Mouse (Mus musculus): ENCODE data around the gene Slc1a3. TPM values are rescaled to one million over a fixed set of nuclear protein-coding genes. Genes with fewer than 3 reads are reported as not detected.

Gene Slc1a3
- polyA plus RNA-seq, 1 experiment from 2014 or later = 22.7 TPM

GRCm38 (mm10) chr15:8734363-8734739, 23.8 kb upstream of the Slc1a3 start:
- no peaks in the 10 kb centered on the region for H3K9me3 ChIP-seq (replicated peaks; ENCODE audit: control insufficient read depth, low read length)

GRCm38 (mm10) chr15:8733669-8734362, 23.3 kb upstream of the Slc1a3 start:
- no peak overlapping the region for H3K4me3 ChIP-seq (ENCODE audit: low read depth, low read length)
- no peak overlapping the region for H3K4me2 ChIP-seq
- no peaks in the 10 kb centered on the region for H3K36me3 ChIP-seq (ENCODE audit: control insufficient read depth, insufficient read depth, low read length)
- no peak overlapping the region for H3K9ac ChIP-seq (ENCODE audit: low read depth, low read length)
- 0 out of 2 replicates have a peak, but pooled peaks cover 3% of the 10 kb centered on the region for H3K4me1 ChIP-seq (ENCODE audit: control insufficient read depth, insufficient read depth, low read length)
- ATAC-seq (replicated peaks; ENCODE audit: insufficient number of reproducible peaks, low FRiP score, low TSS enrichment) = no peak
- H3K27ac ChIP-seq (ENCODE audit: low read depth, low read length) = no peak overlapping the region
- no peaks in the 10 kb centered on the region for H3K9me3 ChIP-seq (replicated peaks; ENCODE audit: control insufficient read depth, low read length)
- WGBS (ENCODE audit: insufficient replicate concordance) = 17% methylated on average over 7 of the region's 7 CpGs
- no peaks in the 10 kb centered on the region for H3K27me3 ChIP-seq (ENCODE audit: control insufficient read depth, insufficient read depth, low read length)

More at GRCm38 (mm10) chr15:8734363-8734739, 23.8 kb upstream of the Slc1a3 start:
- H3K27me3 ChIP-seq (ENCODE audit: control insufficient read depth, insufficient read depth, low read length) = no peaks in the 10 kb centered on the region
- H3K9ac ChIP-seq (ENCODE audit: low read depth, low read length) = no peak overlapping the region
- no peak overlapping the region for H3K4me2 ChIP-seq
- H3K4me1 ChIP-seq (ENCODE audit: control insufficient read depth, insufficient read depth, low read length) = 0 out of 2 replicates have a peak, but pooled peaks cover 3% of the 10 kb centered on the region
- WGBS (ENCODE audit: insufficient replicate concordance) = 70% methylated on average over 6 of the region's 6 CpGs
- H3K4me3 ChIP-seq (ENCODE audit: low read depth, low read length) = no peak overlapping the region
- ATAC-seq (replicated peaks; ENCODE audit: insufficient number of reproducible peaks, low FRiP score, low TSS enrichment) = no peak
- H3K36me3 ChIP-seq (ENCODE audit: control insufficient read depth, insufficient read depth, low read length) = no peaks in the 10 kb centered on the region
- no peak overlapping the region for H3K27ac ChIP-seq (ENCODE audit: low read depth, low read length)

- H3K36me3 ChIP-seq (ENCODE audit: control insufficient read depth, insufficient read depth, low read length) = no peaks in the 10 kb centered on the region
Measured at GRCm38 (mm10) chr15:8728861-8729260, 18.3 kb upstream of the Slc1a3 start.

GRCm38 (mm10) chr15:8722386-8723100, 12.0 kb upstream of the Slc1a3 start:
- no peaks in the 10 kb centered on the region for H3K9me3 ChIP-seq (replicated peaks; ENCODE audit: control insufficient read depth, low read length)
- 73% methylated on average over 14 of the region's 14 CpGs for WGBS (ENCODE audit: insufficient replicate concordance)
- H3K4me3 ChIP-seq (ENCODE audit: low read depth, low read length) = no peak overlapping the region
- no peak for ATAC-seq (replicated peaks; ENCODE audit: insufficient number of reproducible peaks, low FRiP score, low TSS enrichment)
- H3K9ac ChIP-seq (ENCODE audit: low read depth, low read length) = no peak overlapping the region
- no peaks in the 10 kb centered on the region for H3K4me1 ChIP-seq (ENCODE audit: control insufficient read depth, insufficient read depth, low read length)
- H3K4me2 ChIP-seq = no peak overlapping the region
- no peak overlapping the region for H3K27ac ChIP-seq (ENCODE audit: low read depth, low read length)
- no peaks in the 10 kb centered on the region for H3K36me3 ChIP-seq (ENCODE audit: control insufficient read depth, insufficient read depth, low read length)
- H3K27me3 ChIP-seq (ENCODE audit: control insufficient read depth, insufficient read depth, low read length) = no peaks in the 10 kb centered on the region

More at GRCm38 (mm10) chr15:8728861-8729260, 18.3 kb upstream of the Slc1a3 start:
- ATAC-seq (replicated peaks; ENCODE audit: insufficient number of reproducible peaks, low FRiP score, low TSS enrichment) = no peak
- whole genome bisulfite sequencing (ENCODE audit: insufficient replicate concordance) = 89% methylated on average over 7 of the region's 7 CpGs
- Histone ChIP-seq H3K27me3 (ENCODE audit: control insufficient read depth, insufficient read depth, low read length) (no peaks in the 10 kb centered on the region), H3K4me3 (ENCODE audit: low read depth, low read length) (no peak overlapping the region), H3K9ac (ENCODE audit: low read depth, low read length) (no peak overlapping the region), H3K9me3 (replicated peaks; ENCODE audit: control insufficient read depth, low read length) (no peaks in the 10 kb centered on the region), H3K4me2 (no peak overlapping the region), H3K27ac (ENCODE audit: low read depth, low read length) (no peak overlapping the region), H3K4me1 (ENCODE audit: control insufficient read depth, insufficient read depth, low read length) (0 out of 2 replicates have a peak, but pooled peaks cover 2% of the 10 kb centered on the region)

GRCm38 (mm10) chr15:8721746-8722145, 11.2 kb upstream of the Slc1a3 start:
- H3K4me2 ChIP-seq = no peak overlapping the region
- H3K9me3 ChIP-seq (replicated peaks; ENCODE audit: control insufficient read depth, low read length) = no peaks in the 10 kb centered on the region
- no peak overlapping the region for H3K27ac ChIP-seq (ENCODE audit: low read depth, low read length)
- 88% methylated on average over 3 of the region's 3 CpGs for WGBS (ENCODE audit: insufficient replicate concordance)
- H3K27me3 ChIP-seq (ENCODE audit: control insufficient read depth, insufficient read depth, low read length) = no peaks in the 10 kb centered on the region
- H3K36me3 ChIP-seq (ENCODE audit: control insufficient read depth, insufficient read depth, low read length) = no peaks in the 10 kb centered on the region
- no peak overlapping the region for H3K9ac ChIP-seq (ENCODE audit: low read depth, low read length)
- H3K4me1 ChIP-seq (ENCODE audit: control insufficient read depth, insufficient read depth, low read length) = no peaks in the 10 kb centered on the region
- H3K4me3 ChIP-seq (ENCODE audit: low read depth, low read length) = no peak overlapping the region
- ATAC-seq (replicated peaks; ENCODE audit: insufficient number of reproducible peaks, low FRiP score, low TSS enrichment) = no peak

- Histone ChIP-seq H3K27me3 (ENCODE audit: control insufficient read depth, insufficient read depth, low read length) (no peaks in the 10 kb centered on the region), H3K9me3 (replicated peaks; ENCODE audit: control insufficient read depth, low read length) (no peaks in the 10 kb centered on the region), H3K36me3 (ENCODE audit: control insufficient read depth, insufficient read depth, low read length) (no peaks in the 10 kb centered on the region), H3K9ac (ENCODE audit: low read depth, low read length) (no peak overlapping the region), H3K4me2 (no peak overlapping the region), H3K27ac (ENCODE audit: low read depth, low read length) (no peak overlapping the region), H3K4me1 (ENCODE audit: control insufficient read depth, insufficient read depth, low read length) (0 out of 2 replicates have a peak, but pooled peaks cover 2% of the 10 kb centered on the region), H3K4me3 (ENCODE audit: low read depth, low read length) (no peak overlapping the region)
- ATAC-seq (replicated peaks; ENCODE audit: insufficient number of reproducible peaks, low FRiP score, low TSS enrichment) = no peak
- WGBS (ENCODE audit: insufficient replicate concordance) = 53% methylated on average over 3 of the region's 3 CpGs
Measured at GRCm38 (mm10) chr15:8721005-8721404, 10.4 kb upstream of the Slc1a3 start.

- no peak overlapping the region for H3K4me2 ChIP-seq
- WGBS (ENCODE audit: insufficient replicate concordance) = 74% methylated on average over 3 of the region's 3 CpGs
- H3K36me3 ChIP-seq (ENCODE audit: control insufficient read depth, insufficient read depth, low read length) = no peaks in the 10 kb centered on the region
- H3K4me3 ChIP-seq (ENCODE audit: low read depth, low read length) = no peak overlapping the region
- H3K4me1 ChIP-seq (ENCODE audit: control insufficient read depth, insufficient read depth, low read length) = 0 out of 2 replicates have a peak, but pooled peaks cover 2% of the 10 kb centered on the region
- no peaks in the 10 kb centered on the region for H3K9me3 ChIP-seq (replicated peaks; ENCODE audit: control insufficient read depth, low read length)
- no peak for ATAC-seq (replicated peaks; ENCODE audit: insufficient number of reproducible peaks, low FRiP score, low TSS enrichment)
- H3K27ac ChIP-seq (ENCODE audit: low read depth, low read length) = no peak overlapping the region
- H3K9ac ChIP-seq (ENCODE audit: low read depth, low read length) = no peak overlapping the region
- H3K27me3 ChIP-seq (ENCODE audit: control insufficient read depth, insufficient read depth, low read length) = no peaks in the 10 kb centered on the region
Measured at GRCm38 (mm10) chr15:8718496-8718895, 7.9 kb upstream of the Slc1a3 start.

- Histone ChIP-seq H3K4me1 (ENCODE audit: control insufficient read depth, insufficient read depth, low read length) (0 out of 2 replicates have a peak, but pooled peaks cover 2% of the 10 kb centered on the region), H3K4me3 (ENCODE audit: low read depth, low read length) (no peak overlapping the region), H3K9me3 (replicated peaks; ENCODE audit: control insufficient read depth, low read length) (no peaks in the 10 kb centered on the region), H3K36me3 (ENCODE audit: control insufficient read depth, insufficient read depth, low read length) (no peaks in the 10 kb centered on the region), H3K9ac (ENCODE audit: low read depth, low read length) (no peak overlapping the region), H3K27ac (ENCODE audit: low read depth, low read length) (no peak overlapping the region), H3K27me3 (ENCODE audit: control insufficient read depth, insufficient read depth, low read length) (no peaks in the 10 kb centered on the region), H3K4me2 (0 out of 2 replicates have a peak overlapping the region, but pooled peaks have one; percentile 27)
- WGBS (ENCODE audit: insufficient replicate concordance) = 49% methylated on average over 6 of the region's 6 CpGs
- no peak for ATAC-seq (replicated peaks; ENCODE audit: insufficient number of reproducible peaks, low FRiP score, low TSS enrichment)
Measured at GRCm38 (mm10) chr15:8717021-8717571, 6.5 kb upstream of the Slc1a3 start.

Measured in heart, embryonic 11.5 days (tissue).